Mouse (Mus musculus) olfactory bulb, adult 2 months (tissue): Measurements from ENCODE around the gene Trio. TPM values are rescaled to one million over a fixed set of nuclear protein-coding genes. Genes with fewer than 3 reads are reported as not detected.
A peak's percentile ranks its signal among the peaks of the same experiment; 100 is the strongest.

ENCODE experiments used
- H3K27ac ChIP-seq: fragments of 200-500 bp; 2 replicates; pipeline ENCODE4 v1.5.1; 2012; ENCODE audit warnings: low read depth, low read length; ENCODE audit not compliant: insufficient read depth
- H3K4me1 ChIP-seq: fragments of 200-500 bp; 2 replicates; pipeline ENCODE4 v1.6.1; 2012; ENCODE audit warnings: low read length; ENCODE audit not compliant: control insufficient read depth, insufficient read depth
- H3K4me3 ChIP-seq: fragments of 200-500 bp; 2 replicates; pipeline ENCODE4 v1.5.1; 2012; ENCODE audit warnings: mild to moderate bottlenecking, low read depth, low read length, moderate library complexity; ENCODE audit not compliant: insufficient read depth
- CTCF ChIP-seq: fragments of 200-500 bp; IDR thresholded peaks from 2 replicates; pipeline ENCODE4 v1.5.1; 2012; ENCODE audit warnings: low read depth, mild to moderate bottlenecking, low read length, moderate library complexity; ENCODE audit not compliant: insufficient read depth
- POLR2A ChIP-seq: fragments of 200-500 bp; IDR thresholded peaks from 2 replicates; pipeline ENCODE4 v1.6.1; 2012; ENCODE audit warnings: mild to moderate bottlenecking, low read depth, low read length, moderate library complexity; ENCODE audit not compliant: insufficient read depth
- WGBS: fragments of 180-500 bp; shearing (Covaris S2); methylation state at CpG from one replicate; pipeline ENCODE4 v1.1.7; 2018; 5-methylcytosine and 5-hydroxymethylcytosine counted together
- polyA plus RNA-seq: library from polyadenylated mRNA; stranded (reverse); fragments of >200 nt; gene quantifications from 2 replicates; pipeline ENCODE4 v1.2.4, GENCODE M21; 2012; ENCODE audit warnings: low replicate concordance; ENCODE audit not compliant: missing spikeins, insufficient read depth, insufficient read length

Gene Trio
- polyA plus RNA-seq, 1 experiment: 76.4 TPM

- no peak overlapping the region for H3K27ac ChIP-seq
- H3K4me3 ChIP-seq: no peak overlapping the region
- TF ChIP-seq CTCF: no peak
- no peak for TF ChIP-seq POLR2A
- 87% methylated on average over 4 of the region's 4 CpGs for WGBS
- peaks cover 7% of the 10 kb centered on the region for H3K4me1 ChIP-seq
These were observed 198.8 kb downstream of the Trio start for GRCm38 (mm10) chr15:27826886-27827285.

- H3K27ac ChIP-seq: no peak overlapping the region; the same call in 1 of the 2 replicates
- peaks cover 11% of the 10 kb centered on the region for H3K4me1 ChIP-seq
- H3K4me3 ChIP-seq: no peak overlapping the region
- 79% methylated on average over 4 of the region's 4 CpGs for WGBS
- TF ChIP-seq POLR2A (no peak), CTCF (no peak)
These were observed 199.5 kb downstream of the Trio start for GRCm38 (mm10) chr15:27826048-27826637.

- TF ChIP-seq CTCF (no peak), POLR2A (no peak)
- peaks cover 11% of the 10 kb centered on the region for H3K4me1 ChIP-seq
- WGBS: 75% methylated on average over 12 of the region's 12 CpGs
- no peak overlapping the region; the same call in none of the 2 replicates for H3K27ac ChIP-seq
- no peak overlapping the region for H3K4me3 ChIP-seq
These were observed 200.3 kb downstream of the Trio start for GRCm38 (mm10) chr15:27825390-27825789.

GRCm38 (mm10) chr15:27823581-27823980, 202.1 kb downstream of the Trio start:
- 0 out of 2 replicates have a peak overlapping the region, but pooled peaks have one; percentile 1 for H3K27ac ChIP-seq
- WGBS: 94% methylated on average over 4 of the region's 4 CpGs
- H3K4me3 ChIP-seq: no peak overlapping the region
- TF ChIP-seq POLR2A (no peak), CTCF (no peak)
- peaks cover 11% of the 10 kb centered on the region for H3K4me1 ChIP-seq

- no peak overlapping the region for H3K4me3 ChIP-seq
- 81% methylated on average over 4 of the region's 4 CpGs for WGBS
These were observed 203.2 kb downstream of the Trio start for GRCm38 (mm10) chr15:27822461-27822860.

GRCm38 (mm10) chr15:27821651-27822364, 203.8 kb downstream of the Trio start:
- TF ChIP-seq POLR2A (no peak), CTCF (no peak)
- no peak overlapping the region for H3K27ac ChIP-seq
- no peak overlapping the region for H3K4me3 ChIP-seq
- 85% methylated on average over 11 of the region's 11 CpGs for WGBS
- H3K4me1 ChIP-seq: peaks cover 11% of the 10 kb centered on the region

More at GRCm38 (mm10) chr15:27822461-27822860, 203.2 kb downstream of the Trio start:
- no peak overlapping the region for H3K27ac ChIP-seq
- TF ChIP-seq CTCF (no peak), POLR2A (no peak)
- peaks cover 11% of the 10 kb centered on the region for H3K4me1 ChIP-seq

GRCm38 (mm10) chr15:27817096-27817495, 208.6 kb downstream of the Trio start:
- 55% methylated on average over 10 of the region's 10 CpGs for WGBS
- TF ChIP-seq CTCF: no peak
- TF ChIP-seq POLR2A: no peak
- H3K4me3 ChIP-seq: no peak overlapping the region
- no peak overlapping the region for H3K27ac ChIP-seq
- peaks cover 4% of the 10 kb centered on the region; the same call in 1 of the 2 replicates for H3K4me1 ChIP-seq

- WGBS: 72% methylated on average over 6 of the region's 6 CpGs
- H3K4me3 ChIP-seq: no peak overlapping the region
- H3K27ac ChIP-seq: no peak overlapping the region
- peaks cover 13% of the 10 kb centered on the region for H3K4me1 ChIP-seq
- TF ChIP-seq POLR2A (no peak), CTCF (no peak)
These were observed 210.8 kb downstream of the Trio start for GRCm38 (mm10) chr15:27814677-27815391.
